23 mouse cellular contexts compared by ENCODE assay signal in the genomic region with DNA sequence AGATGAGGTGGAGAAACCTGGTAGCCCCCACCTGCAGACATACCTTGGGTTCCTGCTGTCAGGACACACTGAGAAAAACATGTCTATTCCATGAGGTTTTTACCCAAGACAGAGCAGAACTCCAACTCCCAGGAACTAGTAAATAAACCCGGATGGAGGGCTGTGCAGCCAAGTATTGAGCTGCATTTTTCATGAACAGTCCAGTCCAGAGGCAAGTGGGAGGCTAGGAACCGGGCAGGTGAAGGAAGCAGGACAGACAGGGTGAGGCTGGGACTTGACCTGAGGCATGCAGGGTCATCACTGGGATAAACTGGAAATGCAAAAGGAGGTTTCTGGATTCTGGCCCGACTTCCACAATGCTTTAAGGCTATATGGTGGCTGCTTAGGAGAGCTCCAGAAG.
DNase-seq lines count a peak whose midpoint lies in the region; ATAC-seq and TF ChIP-seq lines count a peak whose summit lies in the region.
"Had no signal": no experiment of that assay in that cellular context is flagged by ENCODE, and none has a peak within 500 bp of the region (broad histone marks: within the 10 kb centered on the region; RNA-seq: fewer than 3 reads in every experiment).

No protein-coding gene starts in this region.

- H3K4me2 ChIP-seq in embryonic facial prominence, embryonic 13.5 days, result no peak overlapping the region
- no peak overlapping the region for H3K4me2 ChIP-seq in kidney, embryonic 16.5 days (replicated peaks; ENCODE audit: low read depth, low read length)
- H3K4me2 ChIP-seq in midbrain, embryonic 13.5 days (replicated peaks), result no peak overlapping the region
- no peak overlapping the region for H3K4me2 ChIP-seq in midbrain, embryonic 14.5 days (ENCODE audit: low read length)
- H3K4me2 ChIP-seq: embryonic facial prominence, embryonic 12.5 days; heart, embryonic 13.5 days; hindbrain, embryonic 13.5 days had no signal

- H3K27me3 ChIP-seq in embryonic facial prominence, embryonic 13.5 days, result peaks cover 22% of the 10 kb centered on the region
- H3K27me3 ChIP-seq in embryonic facial prominence, embryonic 10.5 days (replicated peaks; ENCODE audit: low read depth, poor library complexity, severe bottlenecking), result peaks cover 15% of the 10 kb centered on the region
- H3K27me3 ChIP-seq in kidney, embryonic 16.5 days (ENCODE audit: insufficient read depth, low read length), result no peaks in the 10 kb centered on the region
- no peaks in the 10 kb centered on the region for H3K27me3 ChIP-seq in kidney, adult 2 months (replicated peaks; ENCODE audit: control insufficient read depth, insufficient read depth, low read length)
- H3K27me3 ChIP-seq in midbrain, embryonic 13.5 days, result no peaks in the 10 kb centered on the region
- no peaks in the 10 kb centered on the region for H3K27me3 ChIP-seq in midbrain, embryonic 14.5 days (ENCODE audit: control insufficient read depth, insufficient read depth, low read length)
- H3K27me3 ChIP-seq: hindbrain, embryonic 13.5 days had no signal

- H3K27ac ChIP-seq in embryonic facial prominence, embryonic 13.5 days, result no peak overlapping the region
- no peak overlapping the region for H3K27ac ChIP-seq in embryonic facial prominence, embryonic 10.5 days (replicated peaks)
- no peak overlapping the region for H3K27ac ChIP-seq in kidney, embryonic 16.5 days (ENCODE audit: low read length)
- H3K27ac ChIP-seq in kidney, adult 2 months (ENCODE audit: insufficient read depth, low read depth, low read length), result no peak overlapping the region
- no peak overlapping the region for H3K27ac ChIP-seq in midbrain, embryonic 13.5 days
- H3K27ac ChIP-seq in midbrain, embryonic 14.5 days (replicated peaks; ENCODE audit: low read depth, low read length), result no peak overlapping the region
- H3K27ac ChIP-seq: embryonic facial prominence, embryonic 12.5 days; gastrocnemius, adult 2 months; heart, embryonic 13.5 days; hindbrain, embryonic 13.5 days; hindbrain, postnatal 0 days had no signal

- H3K9me3 ChIP-seq in embryonic facial prominence, embryonic 13.5 days, result no peaks in the 10 kb centered on the region
- H3K9me3 ChIP-seq in embryonic facial prominence, embryonic 10.5 days, result no peaks in the 10 kb centered on the region
- H3K9me3 ChIP-seq in kidney, embryonic 16.5 days (ENCODE audit: low read length), result no peaks in the 10 kb centered on the region
- H3K9me3 ChIP-seq in midbrain, embryonic 13.5 days, result no peaks in the 10 kb centered on the region
- H3K9me3 ChIP-seq in midbrain, embryonic 14.5 days (ENCODE audit: control insufficient read depth, low read length), result no peaks in the 10 kb centered on the region
- H3K9me3 ChIP-seq: embryonic facial prominence, embryonic 12.5 days; G1E; heart, embryonic 13.5 days; hindbrain, embryonic 13.5 days had no signal

- DNase-seq in embryonic facial prominence, embryonic 10.5 days (ENCODE audit: low spot score), result no peak
- no peak for DNase-seq in kidney, adult 2 months
- no peak for DNase-seq in midbrain, embryonic 14.5 days
- no peak for DNase-seq in adrenal gland, adult 18-20 months (ENCODE audit: low spot score in 2 of 2)
- DNase-seq: adrenal gland, postnatal 10 days; B cell, adult 2 months; cerebellum, adult 11 months; cerebellum, adult 8-10 months; cerebellum, postnatal 14 days; embryo, embryonic 11 days; gastrocnemius, adult 2 months; gastrocnemius, postnatal 25 days; heart, postnatal 36 days had no signal

- no peaks in the 10 kb centered on the region for H3K36me3 ChIP-seq in embryonic facial prominence, embryonic 13.5 days
- no peaks in the 10 kb centered on the region for H3K36me3 ChIP-seq in embryonic facial prominence, embryonic 10.5 days (replicated peaks)
- H3K36me3 ChIP-seq in kidney, embryonic 16.5 days (ENCODE audit: insufficient read depth, low read length), result no peaks in the 10 kb centered on the region
- H3K36me3 ChIP-seq in kidney, adult 2 months (ENCODE audit: control insufficient read depth, insufficient read depth, low read length), result no peaks in the 10 kb centered on the region
- no peaks in the 10 kb centered on the region for H3K36me3 ChIP-seq in midbrain, embryonic 13.5 days
- H3K36me3 ChIP-seq in midbrain, embryonic 14.5 days (ENCODE audit: control insufficient read depth, insufficient read depth, low read length), result no peaks in the 10 kb centered on the region
- H3K36me3 ChIP-seq: embryonic facial prominence, embryonic 12.5 days; G1E; heart, embryonic 13.5 days; hindbrain, embryonic 13.5 days had no signal

- no peak for TF ChIP-seq CTCF in kidney, adult 2 months (conservative IDR thresholded peaks at IDR 0.05; ENCODE audit: insufficient read depth, insufficient read length, low read depth, low read length)

- 33% methylated on average over 3 of the region's 3 CpGs for WGBS in embryonic facial prominence, embryonic 13.5 days
- 50% methylated on average over 3 of the region's 3 CpGs for WGBS in embryonic facial prominence, embryonic 10.5 days
- 29% methylated on average over 3 of the region's 3 CpGs for WGBS in kidney, embryonic 16.5 days
- WGBS in kidney, adult 2 months, result 38% methylated on average over 3 of the region's 3 CpGs
- 51% methylated on average over 3 of the region's 3 CpGs for WGBS in midbrain, embryonic 13.5 days
- WGBS in midbrain, embryonic 14.5 days, result 48% methylated on average over 3 of the region's 3 CpGs

- no peak overlapping the region for H3K4me3 ChIP-seq in embryonic facial prominence, embryonic 13.5 days
- no peak overlapping the region for H3K4me3 ChIP-seq in embryonic facial prominence, embryonic 10.5 days
- H3K4me3 ChIP-seq in kidney, embryonic 16.5 days (ENCODE audit: low read length), result no peak overlapping the region
- H3K4me3 ChIP-seq in kidney, adult 2 months (ENCODE audit: insufficient read depth, low read depth, low read length), result no peak overlapping the region
- no peak overlapping the region for H3K4me3 ChIP-seq in midbrain, embryonic 13.5 days (replicated peaks)
- no peak overlapping the region for H3K4me3 ChIP-seq in midbrain, embryonic 14.5 days (replicated peaks; ENCODE audit: low read depth, low read length)
- H3K4me3 ChIP-seq: embryonic facial prominence, embryonic 12.5 days; gastrocnemius, adult 2 months; heart, embryonic 13.5 days; hindbrain, embryonic 13.5 days had no signal

- TF ChIP-seq POLR2A in kidney, adult 2 months (IDR thresholded peaks at IDR 0.05; ENCODE audit: low read depth, low read length), result no peak

- peak; percentile 32; the same call in 1 of the 2 replicates for ATAC-seq in embryonic facial prominence, embryonic 13.5 days (ENCODE audit: insufficient number of reproducible peaks, insufficient read depth, low FRiP score, low TSS enrichment, low read depth)
- 0 out of 2 replicates have a peak, but pooled peaks have one; percentile 15 for ATAC-seq in kidney, embryonic 16.5 days (ENCODE audit: low FRiP score, low TSS enrichment)
- ATAC-seq in midbrain, embryonic 13.5 days, result peak; percentile 48; the same call in 1 of the 2 replicates
- no peak; the same call in 1 of the 2 replicates for ATAC-seq in midbrain, embryonic 14.5 days (ENCODE audit: low FRiP score, low TSS enrichment)
- ATAC-seq: CD4-positive, CD25-positive, alpha-beta regulatory T cell, adult 4 months; forebrain, embryonic 14.5 days; hindbrain, postnatal 0 days had no signal

- H3K4me1 ChIP-seq in embryonic facial prominence, embryonic 13.5 days, result peaks cover 8% of the 10 kb centered on the region
- H3K4me1 ChIP-seq in embryonic facial prominence, embryonic 10.5 days, result peaks cover 42% of the 10 kb centered on the region
- peaks cover 4% of the 10 kb centered on the region for H3K4me1 ChIP-seq in kidney, embryonic 16.5 days (ENCODE audit: insufficient read depth, low read length)
- H3K4me1 ChIP-seq in kidney, adult 2 months (ENCODE audit: control insufficient read depth, insufficient read depth, low read length), result no peaks in the 10 kb centered on the region
- H3K4me1 ChIP-seq in midbrain, embryonic 13.5 days (replicated peaks), result peaks cover 19% of the 10 kb centered on the region
- H3K4me1 ChIP-seq in midbrain, embryonic 14.5 days (ENCODE audit: control insufficient read depth, insufficient read depth, low read length), result 0 out of 2 replicates have a peak, but pooled peaks cover 4% of the 10 kb centered on the region

- no peak overlapping the region for H3K9ac ChIP-seq in embryonic facial prominence, embryonic 13.5 days
- H3K9ac ChIP-seq in kidney, embryonic 16.5 days (replicated peaks; ENCODE audit: low read length), result no peak overlapping the region
- no peak overlapping the region for H3K9ac ChIP-seq in midbrain, embryonic 13.5 days (replicated peaks)
- no peak overlapping the region for H3K9ac ChIP-seq in midbrain, embryonic 14.5 days (replicated peaks; ENCODE audit: low read length)
- H3K9ac ChIP-seq: embryonic facial prominence, embryonic 12.5 days; heart, embryonic 13.5 days; hindbrain, embryonic 13.5 days had no signal
